17 mouse cellular contexts compared by ENCODE assay signal in the genomic region with DNA sequence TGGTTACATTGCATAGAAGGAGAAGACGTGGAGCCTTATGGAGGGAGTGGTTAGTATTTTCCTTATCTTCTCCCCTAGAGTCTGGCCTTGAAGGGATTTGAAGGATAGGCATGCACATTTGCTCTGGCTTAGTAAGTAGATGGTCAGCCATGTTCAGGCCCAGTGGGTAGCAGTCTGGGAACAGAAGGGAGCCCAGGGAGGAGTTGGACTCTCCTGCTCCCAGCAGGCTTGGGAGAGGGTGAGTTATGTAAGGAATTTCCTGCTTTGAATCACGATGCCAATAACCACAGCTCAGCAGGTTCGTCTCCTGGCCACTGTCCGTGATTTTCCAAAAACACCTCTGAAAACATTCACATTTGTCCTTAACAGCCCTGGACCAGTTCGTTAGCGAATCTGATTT. TPM values are rescaled to one million over a fixed set of nuclear protein-coding genes. Genes with fewer than 3 reads are reported as not detected.
DNase-seq lines count a peak whose midpoint lies in the region; ATAC-seq and TF ChIP-seq lines count a peak whose summit lies in the region.
"Had no signal": no experiment of that assay in that cellular context is flagged by ENCODE, and none has a peak within 500 bp of the region (broad histone marks: within the 10 kb centered on the region; RNA-seq: fewer than 3 reads in every experiment).

No protein-coding gene starts in this region.

- intact Hi-C loops in gastrocnemius, adult 2 months (cut with DNase I): no loop called here

- no peak for ATAC-seq in kidney, embryonic 15.5 days (replicated peaks; ENCODE audit: low FRiP score)
- ATAC-seq: lung, postnatal 0 days had no signal

- H3K9ac ChIP-seq in kidney, embryonic 15.5 days: no peak overlapping the region
- H3K9ac ChIP-seq: embryonic facial prominence, embryonic 12.5 days; hindbrain, embryonic 12.5 days; neural tube, embryonic 12.5 days had no signal

- no peak overlapping the region for H3K4me2 ChIP-seq in kidney, embryonic 15.5 days
- H3K4me2 ChIP-seq: embryonic facial prominence, embryonic 12.5 days; hindbrain, embryonic 12.5 days; liver, embryonic 11.5 days; neural tube, embryonic 12.5 days had no signal

- DNase-seq in gastrocnemius, adult 2 months: no peak
- no peak for DNase-seq in gastrocnemius, postnatal 25 days
- DNase-seq in kidney, adult 9 months: peak; percentile 23
- no peak for DNase-seq in kidney, adult 18-20 months
- DNase-seq in NIH3T3 (ENCODE audit: low read depth) (peak; percentile 34), liver (no peak)
- DNase-seq in thymus, postnatal 25 days: no peak
- DNase-seq: right cerebral cortex, postnatal 14 days had no signal

- H3K4me3 ChIP-seq in gastrocnemius, adult 2 months: no peak overlapping the region
- no peak overlapping the region for H3K4me3 ChIP-seq in kidney, embryonic 15.5 days (replicated peaks)
- H3K4me3 ChIP-seq: embryonic facial prominence, embryonic 12.5 days; forebrain, embryonic 10.5 days; hindbrain, embryonic 12.5 days; neural tube, embryonic 12.5 days had no signal

- no peaks in the 10 kb centered on the region for H3K27me3 ChIP-seq in kidney, embryonic 15.5 days
- H3K27me3 ChIP-seq: embryonic facial prominence, embryonic 12.5 days; hindbrain, embryonic 12.5 days; neural tube, embryonic 12.5 days had no signal

- H3K9me3 ChIP-seq in kidney, embryonic 15.5 days (replicated peaks): no peaks in the 10 kb centered on the region
- H3K9me3 ChIP-seq: forebrain, embryonic 10.5 days; hindbrain, embryonic 12.5 days; neural tube, embryonic 12.5 days had no signal

- peak overlapping the region; percentile 20 for H3K27ac ChIP-seq in gastrocnemius, adult 2 months
- 0 out of 2 replicates have a peak overlapping the region, but pooled peaks have one; percentile 3 for H3K27ac ChIP-seq in kidney, embryonic 15.5 days
- H3K27ac ChIP-seq: embryonic facial prominence, embryonic 12.5 days; hindbrain, embryonic 12.5 days; neural tube, embryonic 12.5 days had no signal

- H3K36me3 ChIP-seq in kidney, embryonic 15.5 days: no peaks in the 10 kb centered on the region
- H3K36me3 ChIP-seq: embryonic facial prominence, embryonic 12.5 days; forebrain, embryonic 10.5 days; hindbrain, embryonic 12.5 days; neural tube, embryonic 12.5 days had no signal

- no peak for TF ChIP-seq CTCF in gastrocnemius, adult 2 months (IDR thresholded peaks at IDR 0.05)

- WGBS in kidney, embryonic 15.5 days: 54% methylated on average over 6 of the region's 6 CpGs

- peaks cover 18% of the 10 kb centered on the region for H3K4me1 ChIP-seq in kidney, embryonic 15.5 days
- H3K4me1 ChIP-seq: hindbrain, embryonic 12.5 days; neural tube, embryonic 12.5 days had no signal

RNA-seq across cellular contexts. Expression of gene Fam180a, which starts 4.9 kb away (rescaled TPM):
- 1 to 10 TPM in 1 of 2 experiments, under 1 TPM in 1; 0.36 to 2.0 TPM for total RNA-seq in gastrocnemius, adult 2 months (2021)
- total RNA-seq in gastrocnemius, postnatal 25 days (2021): under 1 TPM; 0.32 to 0.56 TPM
- polyA plus RNA-seq in kidney, embryonic 15.5 days (2015; fragmentation: Nextera tagmentation; extraction: Ambion mirVana): 0.23 and 0.47 TPM in 2 replicates
- total RNA-seq: common myeloid progenitor, adult 5-6 weeks; MEL had no signal
- polyA plus RNA-seq: embryonic facial prominence, embryonic 12.5 days; forebrain, embryonic 10.5 days; liver, embryonic 11.5 days; neural tube, embryonic 12.5 days had no signal

RNA-seq across cellular contexts. Expression of gene Slc13a4, which starts 22.9 kb away (rescaled TPM):
- under 1 TPM in 1 of 2 experiments, not detected in 1; 0.06 TPM for total RNA-seq in gastrocnemius, adult 2 months (2021)
- under 1 TPM; 0.18 to 0.27 TPM for total RNA-seq in gastrocnemius, postnatal 25 days (2021)
- 0.18 and 0.32 TPM in 2 replicates for polyA plus RNA-seq in kidney, embryonic 15.5 days (2015; fragmentation: Nextera tagmentation; extraction: Ambion mirVana)
- total RNA-seq: common myeloid progenitor, adult 5-6 weeks; MEL had no signal

Comparison
In these comparisons a context has a peak if more than half of its experiments do, and no peak if none do; other contexts are left out.
1. DNase-seq: peak in kidney, adult 9 months (single experiment) and NIH3T3 (single experiment); none in gastrocnemius, adult 2 months (single experiment), gastrocnemius, postnatal 25 days (single experiment), kidney, adult 18-20 months (single experiment), thymus, postnatal 25 days (single experiment) and liver (single experiment).